In genomic region chr1:69599074-69599772, GRCm38 (mm10) we compare ENCODE assay signal across 16 mouse cellular contexts.
"Had no signal": no experiment of that assay in that cellular context is flagged by ENCODE, and none has a peak within 500 bp of the region (broad histone marks: within the 10 kb centered on the region; RNA-seq: fewer than 3 reads in every experiment).

No protein-coding gene starts in this region.

- H3K9ac ChIP-seq: lung, embryonic 14.5 days; midbrain, embryonic 13.5 days; midbrain, embryonic 15.5 days; neural tube, embryonic 13.5 days; neural tube, embryonic 15.5 days; stomach, embryonic 15.5 days had no signal

- H3K4me3 ChIP-seq: megakaryocyte, embryonic 14.5 days; midbrain, embryonic 13.5 days; midbrain, embryonic 15.5 days; neural tube, embryonic 13.5 days; neural tube, embryonic 15.5 days; stomach, embryonic 15.5 days had no signal

- H3K9me3 ChIP-seq: megakaryocyte, embryonic 14.5 days; midbrain, embryonic 13.5 days; midbrain, embryonic 15.5 days; neural tube, embryonic 13.5 days; neural tube, embryonic 15.5 days; stomach, embryonic 15.5 days had no signal

- H3K27me3 ChIP-seq: megakaryocyte, embryonic 14.5 days; midbrain, embryonic 13.5 days; midbrain, embryonic 15.5 days; neural tube, embryonic 13.5 days; neural tube, embryonic 15.5 days; stomach, embryonic 15.5 days had no signal

- H3K4me2 ChIP-seq: lung, embryonic 14.5 days; midbrain, embryonic 11.5 days; midbrain, embryonic 13.5 days; midbrain, embryonic 15.5 days; neural tube, embryonic 13.5 days; neural tube, embryonic 15.5 days; stomach, embryonic 15.5 days had no signal

- H3K36me3 ChIP-seq: midbrain, embryonic 13.5 days; midbrain, embryonic 15.5 days; neural tube, embryonic 13.5 days; neural tube, embryonic 15.5 days; stomach, embryonic 15.5 days had no signal

- DNase-seq: lung, adult 18-20 months; lung, embryonic 14.5 days; lung, postnatal 10 days; lung, postnatal 4 days; right cerebral cortex, postnatal 14 days; thymus, adult 2 months; thymus, postnatal 25 days; thymus, postnatal 4 days had no signal

- H3K27ac ChIP-seq: midbrain, embryonic 13.5 days; midbrain, embryonic 15.5 days; neural tube, embryonic 13.5 days; neural tube, embryonic 15.5 days; stomach, embryonic 15.5 days; stomach, postnatal 0 days had no signal

- ATAC-seq: midbrain, embryonic 13.5 days; midbrain, embryonic 15.5 days had no signal

- H3K4me1 ChIP-seq: midbrain, embryonic 15.5 days; neural tube, embryonic 13.5 days; neural tube, embryonic 15.5 days; stomach, embryonic 15.5 days had no signal
